Mouse (Mus musculus): Measurements from ENCODE around the gene Gm8247. TPM values are rescaled to one million over a fixed set of nuclear protein-coding genes. Genes with fewer than 3 reads are reported as not detected.
"Not testable (repeated sequence)": the region's sequence is repeated elsewhere in the genome, so short reads cannot be mapped to it uniquely, and the experiment has no call there.

Gm8247 gene
- not detected in 2 replicates for total RNA-seq (2015)
- not detected in 2 replicates for total RNA-seq (2017)

DNA sequence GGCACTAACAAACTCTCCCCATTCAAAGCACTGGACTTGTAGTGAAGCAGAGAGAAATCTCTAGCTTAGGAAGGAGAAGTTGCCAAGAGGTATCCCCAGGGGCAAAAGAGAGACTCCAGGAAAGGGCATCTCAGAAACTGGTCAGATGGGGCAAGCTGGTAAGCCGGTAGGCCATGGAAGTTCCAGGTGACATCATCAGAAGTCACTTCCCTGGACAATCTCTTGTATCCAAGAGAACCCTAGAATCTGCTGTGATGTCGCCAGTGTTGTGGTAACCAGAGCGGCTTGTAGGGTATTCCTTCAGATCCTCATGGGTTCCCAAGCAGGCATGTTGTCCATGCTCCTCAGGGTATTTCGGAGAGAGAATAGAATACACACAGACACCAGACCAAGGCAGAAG is at the start of gene Gm8247:
Gene Gm8247 (plus strand): TSS at position 301 of the 400 bp plus-strand sequence.
- not testable (repeated sequence) for ATAC-seq (replicated peaks; ENCODE audit: poor library complexity)

- not testable (repeated sequence) for ATAC-seq (replicated peaks; ENCODE audit: poor library complexity)
Observed at GRCm38 (mm10) chr14:44547961-44548360, 35.0 kb upstream of the Gm8247 start.

DNA sequence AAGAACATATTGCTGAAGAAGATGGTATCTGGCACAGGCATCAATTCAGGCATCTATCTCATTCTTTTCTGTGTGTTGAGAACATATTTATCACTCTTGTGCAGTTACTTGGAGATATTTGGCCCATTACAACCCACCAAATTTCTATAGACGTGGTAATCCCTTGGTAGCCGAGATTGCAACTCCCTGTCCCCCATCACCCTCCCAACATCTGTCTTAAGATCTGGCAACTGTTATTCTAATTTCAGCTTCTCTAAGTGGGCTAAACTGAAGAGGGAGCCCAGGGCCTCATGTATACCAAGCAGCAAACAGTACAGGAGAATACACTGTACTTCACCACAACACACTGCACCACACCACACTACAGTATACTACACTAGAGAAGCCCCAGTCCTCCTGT is 8.8 kb downstream of the Gm8247 start:
- ATAC-seq (replicated peaks; ENCODE audit: poor library complexity): not testable (repeated sequence)

DNA sequence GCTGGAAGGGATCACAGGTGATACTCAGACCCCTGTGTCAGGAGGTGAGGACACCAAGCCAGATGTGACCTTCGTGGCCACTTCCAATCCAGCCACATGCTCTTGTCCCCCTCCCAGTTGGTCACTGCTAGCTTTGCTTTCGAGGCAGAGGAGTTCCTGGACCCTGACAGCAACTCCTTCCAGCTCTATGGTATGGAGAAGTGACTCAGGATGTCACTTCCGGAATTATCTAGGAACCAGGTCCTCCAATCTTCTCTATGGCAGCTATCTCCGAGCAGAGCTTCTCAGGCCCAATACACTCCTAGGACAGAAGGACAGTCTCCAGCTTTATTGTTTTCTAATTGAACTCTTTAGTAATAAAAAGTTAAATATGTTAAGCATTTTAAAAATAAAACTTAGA is 44.8 kb downstream of the Gm8247 start, which contains the start of gene Gm5624:
Gene Gm5624 (minus strand): TSS at position 202 of the 400 bp plus-strand sequence.
- ATAC-seq (replicated peaks; ENCODE audit: poor library complexity): not testable (repeated sequence)

Other genes with a start within 250 kb of the Gm8247 start
- gene Gm5930, start 244.6 kb upstream of the Gm8247 start, total RNA-seq (2015): not detected in 2 replicates
- not detected in 2 replicates for gene Gm5930, start 244.6 kb upstream of the Gm8247 start, total RNA-seq (2017)
- not detected in 2 replicates for gene Gm8229, start 217.8 kb upstream of the Gm8247 start, total RNA-seq (2015)
- not detected in 2 replicates for gene Gm8229, start 217.8 kb upstream of the Gm8247 start, total RNA-seq (2017)
- not detected in 2 replicates for gene Gm3371, start 172.5 kb upstream of the Gm8247 start, total RNA-seq (2015)
- gene Gm3371, start 172.5 kb upstream of the Gm8247 start, total RNA-seq (2017): not detected in 2 replicates
- gene Gm8232, start 149.5 kb upstream of the Gm8247 start, total RNA-seq (2015): not detected in 2 replicates
- not detected in 2 replicates for gene Gm8232, start 149.5 kb upstream of the Gm8247 start, total RNA-seq (2017)
- not detected in 2 replicates for gene BC061237, start 90.7 kb upstream of the Gm8247 start, total RNA-seq (2015)
- not detected in 2 replicates for gene BC061237, start 90.7 kb upstream of the Gm8247 start, total RNA-seq (2017)
- not detected in 2 replicates for gene Gm17093, start 64.9 kb upstream of the Gm8247 start, total RNA-seq (2015)
- gene Gm17093, start 64.9 kb upstream of the Gm8247 start, total RNA-seq (2017): not detected in 2 replicates
- not detected in 2 replicates for gene Gm5624, start 44.8 kb downstream of the Gm8247 start, total RNA-seq (2015)
- not detected in 2 replicates for gene Gm5624, start 44.8 kb downstream of the Gm8247 start, total RNA-seq (2017)
- not detected in 2 replicates for gene Gm8257, start 123.3 kb downstream of the Gm8247 start, total RNA-seq (2015)
- not detected in 2 replicates for gene Gm8257, start 123.3 kb downstream of the Gm8247 start, total RNA-seq (2017)
- gene Gm8267, start 167.2 kb downstream of the Gm8247 start, total RNA-seq (2015): not detected in 2 replicates
- gene Gm8267, start 167.2 kb downstream of the Gm8247 start, total RNA-seq (2017): not detected in 2 replicates